Mouse (Mus musculus) stomach, postnatal 0 days (tissue): ENCODE data around the gene 4930402F06Rik. TPM values are rescaled to one million over a fixed set of nuclear protein-coding genes. Genes with fewer than 3 reads are reported as not detected.

Experiments
- ATAC-seq: fragments of 200-750 bp; cut with Nextera tagmentation; 2 replicates; pipeline ENCODE4 v1.8.0; 2017; ENCODE audit not compliant: low FRiP score, low TSS enrichment
- DNase-seq: peaks from one replicate; pipeline ENCODE4 v3.0.0-alpha.2; 2016; ENCODE audit warnings: low spot score
- H3K27ac ChIP-seq: fragments of 300-500 bp; sonication (generic); replicated peaks from 2 replicates; pipeline ENCODE4 v1.5.1; 2014; ENCODE audit warnings: mild to moderate bottlenecking, control low read depth
- H3K27me3 ChIP-seq: fragments of 300-500 bp; sonication (generic); 2 replicates; pipeline ENCODE4 v1.6.1; 2014; ENCODE audit warnings: low read length; ENCODE audit not compliant: control insufficient read depth, insufficient read depth
- H3K36me3 ChIP-seq: fragments of 300-500 bp; sonication (generic); 2 replicates; pipeline ENCODE4 v1.6.1; 2014; ENCODE audit warnings: low read length, mixed read lengths; ENCODE audit not compliant: control insufficient read depth, insufficient read depth
- H3K4me1 ChIP-seq: fragments of 300-500 bp; sonication (generic); replicated peaks from 2 replicates; pipeline ENCODE4 v1.6.1; 2014; ENCODE audit warnings: antibody characterized with exemption; ENCODE audit not compliant: control insufficient read depth, insufficient read depth
- H3K4me2 ChIP-seq: fragments of 300-500 bp; sonication (generic); replicated peaks from 2 replicates; pipeline ENCODE4 v1.6.1; 2014; ENCODE audit warnings: low read depth, mild to moderate bottlenecking, control low read depth, moderate library complexity
- H3K4me3 ChIP-seq: fragments of 300-500 bp; sonication (generic); 2 replicates; pipeline ENCODE4 v1.5.1; 2014; ENCODE audit warnings: low read depth, low read length, control low read depth
- H3K9ac ChIP-seq: fragments of 300-500 bp; sonication (generic); 2 replicates; pipeline ENCODE4 v1.6.1; 2014; ENCODE audit warnings: mild to moderate bottlenecking, low read length, control low read depth, mixed read lengths
- H3K9me3 ChIP-seq: fragments of 300-500 bp; sonication (generic); 2 replicates; pipeline ENCODE4 v1.6.1; 2016; ENCODE audit warnings: low read length; ENCODE audit not compliant: control insufficient read depth
- CTCF ChIP-seq: IDR thresholded peaks from 2 replicates; pipeline ENCODE4 v1.5.1; 2016; ENCODE audit warnings: antibody characterized with exemption, low read depth, mild to moderate bottlenecking, moderate library complexity
- EP300 ChIP-seq: optimal IDR thresholded peaks from 2 replicates; pipeline ENCODE3; 2016; ENCODE audit warnings: antibody characterized with exemption
- WGBS: fragments of 180-500 bp; shearing (Covaris S2); extraction: QIAGEN DNeasy Blood & Tissue Kit; methylation state at CpG from one replicate; pipeline ENCODE4 v1.1.7; 2014; 5-methylcytosine and 5-hydroxymethylcytosine counted together
- polyA plus RNA-seq: library from polyadenylated mRNA; unstranded; fragments of >200 nt; fragmentation: Nextera tagmentation; extraction: Ambion mirVana; gene quantifications from 2 replicates; pipeline ENCODE4 v1.2.1, GENCODE M21; 2015

Gene 4930402F06Rik
- polyA plus RNA-seq, 1 experiment from 2014 or later, result not detected

DNA sequence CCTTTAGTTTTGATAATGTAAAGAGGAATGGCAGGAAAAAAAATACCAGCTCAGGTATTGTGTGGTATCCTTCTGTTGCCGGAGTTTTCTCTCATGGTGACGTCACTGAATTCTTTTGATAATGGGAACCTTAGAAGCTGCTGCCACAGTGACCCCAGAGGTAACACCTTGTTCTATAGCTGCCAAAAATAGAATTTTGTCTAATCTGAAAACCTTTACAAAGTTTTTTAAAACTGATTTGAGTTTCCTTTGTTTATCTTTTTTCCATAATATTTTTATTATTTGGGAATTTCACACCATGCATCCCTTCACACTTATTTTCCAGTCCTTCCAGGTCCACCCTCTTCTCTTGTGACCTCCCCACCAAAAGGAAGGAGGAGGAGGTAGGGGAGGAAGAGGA, 29.3 kb downstream of the 4930402F06Rik start, which contains the start of gene 4930568D16Rik:
4930568D16Rik (minus strand) TSS at position 101 of the 400 bp plus-strand sequence.
- ATAC-seq (no peak), DNase-seq (no peak)
- H3K36me3 ChIP-seq, result no peaks in the 10 kb centered on the region
- no peak for TF ChIP-seq EP300
- TF ChIP-seq CTCF, result no peak
- H3K9me3 ChIP-seq, result no peaks in the 10 kb centered on the region
- no peaks in the 10 kb centered on the region for H3K27me3 ChIP-seq
- no peak within 1 kb of the TSS for H3K4me3 ChIP-seq
- no peaks in the 10 kb centered on the region for H3K4me1 ChIP-seq
- no peak within 1 kb of the TSS for H3K9ac ChIP-seq
- no peak within 1 kb of the TSS for H3K27ac ChIP-seq
- H3K4me2 ChIP-seq, result no peak within 1 kb of the TSS
- WGBS, result 68% methylated on average over 2 of the region's 2 CpGs

DNA sequence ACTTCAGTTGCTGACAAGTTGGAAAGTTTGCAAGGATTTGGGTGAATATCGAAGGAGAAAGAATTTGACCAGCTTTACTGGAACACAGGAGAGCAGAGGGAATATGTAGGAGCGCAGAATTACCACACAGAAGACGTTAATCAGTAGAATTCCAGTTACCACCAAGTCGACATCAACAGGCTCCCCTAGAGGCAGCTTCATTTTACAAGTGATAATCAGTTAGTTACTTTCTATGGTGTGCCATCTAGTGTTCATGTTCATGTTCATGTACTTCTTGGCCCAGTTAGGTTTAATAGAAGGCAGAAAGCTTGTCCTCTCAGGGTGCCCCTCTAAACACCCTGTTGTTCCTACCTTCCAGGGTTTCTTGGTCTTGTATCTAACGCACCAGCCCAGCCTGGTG, 47.8 kb downstream of the 4930402F06Rik start:
- 40% methylated on average over 5 of the region's 5 CpGs for WGBS
- H3K27ac ChIP-seq, result no peak overlapping the region
- no peaks in the 10 kb centered on the region for H3K4me1 ChIP-seq
- TF ChIP-seq EP300 (no peak), CTCF (peak; percentile 91)
- H3K36me3 ChIP-seq, result no peaks in the 10 kb centered on the region
- H3K27me3 ChIP-seq, result no peaks in the 10 kb centered on the region
- no peak overlapping the region for H3K4me2 ChIP-seq
- no peak overlapping the region for H3K9ac ChIP-seq
- no peak overlapping the region for H3K4me3 ChIP-seq
- H3K9me3 ChIP-seq, result no peaks in the 10 kb centered on the region
- ATAC-seq (0 out of 2 replicates have a peak, but pooled peaks have one; percentile 49), DNase-seq (no peak)

DNA sequence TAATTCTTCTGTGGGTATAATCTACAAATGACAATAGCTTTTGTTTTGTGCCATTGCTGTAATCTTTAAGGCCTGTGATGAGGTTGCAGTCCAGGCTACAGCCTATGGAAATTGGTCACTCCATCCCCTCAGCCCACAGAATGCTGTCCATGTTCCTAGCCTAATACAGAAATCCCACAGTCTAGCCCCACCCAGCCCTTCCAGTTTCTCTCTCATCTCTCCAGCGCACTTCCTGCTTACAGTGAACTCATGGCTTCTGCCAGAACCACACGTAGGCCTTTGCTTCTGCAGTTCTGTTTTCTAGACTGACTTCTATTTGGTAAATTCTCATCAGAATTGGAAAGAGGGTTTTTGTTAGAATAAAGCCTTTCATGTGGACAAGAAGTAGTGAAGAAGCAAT, 51.0 kb downstream of the 4930402F06Rik start:
- H3K27ac ChIP-seq, result no peak overlapping the region
- TF ChIP-seq CTCF, result no peak
- no peak for TF ChIP-seq EP300
- H3K4me1 ChIP-seq, result no peaks in the 10 kb centered on the region
- no peak for DNase-seq
- H3K4me2 ChIP-seq, result no peak overlapping the region
- no peak overlapping the region for H3K4me3 ChIP-seq
- no peaks in the 10 kb centered on the region for H3K36me3 ChIP-seq
- ATAC-seq, result no peak
- no peaks in the 10 kb centered on the region for H3K27me3 ChIP-seq
- no peak overlapping the region for H3K9ac ChIP-seq
- H3K9me3 ChIP-seq, result no peaks in the 10 kb centered on the region
- WGBS, result 32% methylated on average over 2 of the region's 2 CpGs

GRCm38 (mm10) chr2:35342605-35343004, 54.4 kb downstream of the 4930402F06Rik start:
- H3K9ac ChIP-seq, result no peak overlapping the region
- no peaks in the 10 kb centered on the region for H3K36me3 ChIP-seq
- no peak overlapping the region for H3K27ac ChIP-seq
- ATAC-seq, result peak; percentile 78
- H3K9me3 ChIP-seq, result no peaks in the 10 kb centered on the region
- H3K27me3 ChIP-seq, result no peaks in the 10 kb centered on the region
- peak; percentile 53 for DNase-seq
- no peak for TF ChIP-seq EP300
- no peak for TF ChIP-seq CTCF
- no peak overlapping the region for H3K4me2 ChIP-seq
- H3K4me3 ChIP-seq, result no peak overlapping the region
- 44% methylated on average over 3 of the region's 3 CpGs for WGBS
- 0 out of 2 replicates have a peak, but pooled peaks cover 3% of the 10 kb centered on the region for H3K4me1 ChIP-seq

DNA sequence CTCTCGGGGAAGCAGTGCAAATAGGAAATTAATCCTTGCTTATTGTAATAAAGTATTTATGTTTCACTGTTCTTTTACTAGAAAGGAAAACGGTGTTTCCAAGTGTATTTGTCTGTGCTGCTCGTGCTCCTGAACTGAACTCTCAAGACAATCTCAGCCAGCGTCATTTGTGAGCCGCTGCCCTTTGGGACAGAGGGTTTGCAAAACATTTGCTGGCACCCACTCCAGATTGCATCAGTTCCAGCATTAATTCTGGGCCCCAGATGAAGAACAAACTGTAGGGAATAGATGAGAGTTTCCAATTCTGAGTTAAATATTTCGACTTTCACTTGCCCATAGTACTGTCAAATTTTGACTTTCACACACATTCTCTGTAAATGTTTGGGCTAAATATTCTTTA, 58.3 kb downstream of the 4930402F06Rik start:
- Histone ChIP-seq H3K4me1 (0 out of 2 replicates have a peak, but pooled peaks cover 3% of the 10 kb centered on the region), H3K27ac (peak overlapping the region; percentile 35; the same call in 1 of the 2 replicates), H3K9ac (no peak overlapping the region), H3K27me3 (no peaks in the 10 kb centered on the region), H3K4me3 (no peak overlapping the region), H3K4me2 (no peak overlapping the region), H3K9me3 (no peaks in the 10 kb centered on the region), H3K36me3 (no peaks in the 10 kb centered on the region)
- no peak for ATAC-seq
- TF ChIP-seq EP300 (no peak), CTCF (no peak)
- DNase-seq, result no peak
- 29% methylated on average over 6 of the region's 6 CpGs for WGBS

- Histone ChIP-seq H3K9ac (no peak overlapping the region), H3K4me2 (no peak overlapping the region), H3K4me1 (0 out of 2 replicates have a peak, but pooled peaks cover 3% of the 10 kb centered on the region), H3K9me3 (no peaks in the 10 kb centered on the region), H3K27ac (peak overlapping the region; percentile 35), H3K36me3 (no peaks in the 10 kb centered on the region), H3K27me3 (no peaks in the 10 kb centered on the region), H3K4me3 (no peak overlapping the region)
- no peak for DNase-seq
- WGBS, result 56% methylated on average over 1 of the region's 1 CpGs
- TF ChIP-seq CTCF (no peak), EP300 (no peak)
- no peak for ATAC-seq
Measured at GRCm38 (mm10) chr2:35338036-35338435, 58.9 kb downstream of the 4930402F06Rik start.
